Mouse (Mus musculus): Measurements from ENCODE around the gene Serhl.
"Not testable (repeated sequence)": the region's sequence is repeated elsewhere in the genome, so short reads cannot be mapped to it uniquely, and the experiment has no call there.

Gene Serhl

GRCm38 (mm10) chr15:83089429-83089605 is at the start of gene Serhl:
Gene Serhl (plus strand): TSS chr15:83089506.
- no peak for DNase-seq (ENCODE audit: low spot score in 2 of 2)

DNA sequence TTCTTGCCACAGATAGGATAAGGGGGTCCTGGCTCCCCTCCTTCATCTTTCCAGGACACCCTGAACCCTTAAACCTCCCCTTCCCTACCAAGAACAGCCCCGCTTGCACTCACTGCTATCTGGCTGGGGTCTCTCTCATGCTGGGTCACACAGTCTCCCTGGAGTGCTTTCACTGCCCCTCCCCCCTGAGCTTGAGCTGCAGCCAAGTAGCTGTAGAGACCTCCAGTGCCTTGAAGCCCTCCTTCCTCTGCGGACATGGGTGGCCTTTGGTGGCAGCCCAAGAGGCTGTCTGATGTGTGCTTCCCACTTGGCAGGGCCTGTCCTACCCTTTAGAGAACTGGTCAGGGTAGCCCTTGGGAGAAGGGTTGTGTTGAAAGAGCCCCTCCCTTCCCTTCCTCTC is 49.1 kb upstream of the Serhl start:
- no peak for DNase-seq (ENCODE audit: low spot score in 2 of 2)

DNA sequence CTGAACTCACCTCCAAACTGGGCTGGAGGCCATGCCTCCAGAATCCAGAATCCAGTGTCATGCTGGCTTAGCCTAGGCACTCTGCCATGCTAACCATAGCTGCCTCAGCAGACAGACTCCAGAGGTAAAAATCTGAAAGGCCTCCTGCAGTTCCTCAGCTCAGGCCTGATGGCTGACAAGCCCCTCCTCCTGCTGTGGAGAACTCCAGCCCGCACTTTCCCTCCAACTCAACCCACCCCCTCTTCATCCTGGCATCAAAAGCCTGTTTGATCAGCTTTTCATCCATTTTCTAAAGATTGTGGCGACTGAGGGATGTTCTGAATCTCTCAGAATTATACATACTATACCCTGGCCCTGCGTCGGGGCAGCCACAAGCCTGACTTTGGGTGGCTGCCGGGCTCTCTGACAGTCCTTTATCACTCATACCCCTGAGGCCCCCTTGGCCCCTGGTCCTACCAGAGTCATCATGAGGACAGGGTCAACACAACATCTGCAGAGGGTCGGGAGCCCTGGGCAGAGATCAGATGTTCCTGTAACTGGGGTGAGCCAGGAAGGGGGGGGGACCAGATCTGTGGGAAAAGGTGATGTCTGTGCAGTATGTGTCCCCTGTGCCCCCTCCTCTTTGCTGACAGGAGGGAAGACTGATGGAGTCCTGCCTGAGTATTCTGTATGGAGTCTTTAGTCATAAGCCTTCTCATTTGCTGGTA is 46.5 kb upstream of the Serhl start:
- no peak for DNase-seq (ENCODE audit: low spot score in 2 of 2)

- DNase-seq (ENCODE audit: low spot score in 2 of 2), result no peak
These were observed 46.0 kb upstream of the Serhl start for GRCm38 (mm10) chr15:83043362-83043708.

GRCm38 (mm10) chr15:83045565-83045964 is 43.7 kb upstream of the Serhl start:
- not testable (repeated sequence) for DNase-seq (ENCODE audit: low spot score in 2 of 2)

DNA sequence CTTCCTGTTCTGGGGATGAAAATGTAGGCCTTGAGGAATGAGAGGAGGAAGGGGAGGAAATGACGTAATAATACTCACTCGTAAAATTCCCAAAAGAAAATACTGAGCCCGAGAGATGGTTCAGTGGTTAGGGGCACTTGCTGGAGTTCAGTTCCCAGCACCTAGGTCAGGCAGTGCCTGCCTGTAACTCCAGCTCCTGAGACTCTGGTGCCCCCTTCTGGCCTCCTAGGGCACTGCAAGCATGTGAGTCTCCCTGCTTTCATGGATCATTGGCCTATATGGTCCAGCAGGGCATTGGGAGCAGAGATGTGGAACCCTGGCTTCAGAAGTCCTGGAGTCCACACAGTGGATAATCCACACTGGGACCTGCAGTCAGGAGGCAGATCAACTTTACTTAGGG is 43.0 kb upstream of the Serhl start:
- peak in 1 of 2 experiments; percentile 51 for DNase-seq (ENCODE audit: low spot score in 2 of 2)

GRCm38 (mm10) chr15:83046730-83047129 is 42.6 kb upstream of the Serhl start:
- no peak for DNase-seq (ENCODE audit: low spot score in 2 of 2)

GRCm38 (mm10) chr15:83052341-83053104 is 36.8 kb upstream of the Serhl start:
- DNase-seq (ENCODE audit: low spot score in 2 of 2), result no peak

DNA sequence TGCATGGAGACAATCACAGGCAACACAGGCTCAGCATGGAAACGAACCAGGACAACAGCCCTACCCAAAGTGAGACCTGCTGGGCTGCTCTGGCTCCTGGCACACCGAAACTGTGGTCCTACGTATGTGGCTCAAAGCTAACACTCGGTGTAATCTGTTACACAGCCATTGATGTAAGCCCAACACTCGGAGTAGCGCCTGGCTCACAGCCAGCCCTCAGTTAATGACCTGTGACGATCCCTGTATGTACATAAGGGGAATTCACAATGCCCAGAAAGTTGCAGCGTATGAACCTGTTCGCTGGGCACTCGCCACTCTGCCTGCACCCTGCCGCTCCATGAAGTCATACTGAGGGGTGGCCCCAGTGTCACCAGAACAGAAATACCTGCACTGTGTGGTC is 36.0 kb upstream of the Serhl start:
- DNase-seq (ENCODE audit: low spot score in 2 of 2), result no peak

DNA sequence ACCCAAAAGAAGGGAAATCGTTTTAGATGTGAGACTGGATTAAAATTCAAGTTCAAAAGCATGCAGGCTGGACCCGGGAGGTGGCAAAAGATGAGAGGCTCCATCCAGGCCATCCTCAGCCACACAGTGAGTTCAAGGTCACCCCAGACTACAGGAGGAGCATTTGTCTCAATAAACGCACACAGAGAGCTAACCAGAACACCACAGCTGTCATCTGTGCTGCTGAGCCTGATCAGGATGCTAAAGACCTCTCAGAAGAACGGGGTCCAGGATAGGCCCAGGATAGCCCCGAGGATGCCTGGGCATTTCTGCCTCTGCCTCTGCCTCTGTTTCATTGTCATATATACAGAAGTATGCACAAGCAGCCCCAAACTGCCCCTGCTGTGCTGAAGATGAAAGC is 33.7 kb upstream of the Serhl start:
- no peak for DNase-seq (ENCODE audit: low spot score in 2 of 2)

- DNase-seq (ENCODE audit: low spot score in 2 of 2), result no peak
These were observed 32.8 kb upstream of the Serhl start for GRCm38 (mm10) chr15:83056378-83057083.

GRCm38 (mm10) chr15:83057533-83057932 is 31.8 kb upstream of the Serhl start:
- DNase-seq (ENCODE audit: low spot score in 2 of 2), result no peak

GRCm38 (mm10) chr15:83059233-83059660 is 30.1 kb upstream of the Serhl start:
- no peak for DNase-seq (ENCODE audit: low spot score in 2 of 2)

- DNase-seq (ENCODE audit: low spot score in 2 of 2), result no peak
These were observed 27.6 kb upstream of the Serhl start for GRCm38 (mm10) chr15:83061689-83062088.

DNA sequence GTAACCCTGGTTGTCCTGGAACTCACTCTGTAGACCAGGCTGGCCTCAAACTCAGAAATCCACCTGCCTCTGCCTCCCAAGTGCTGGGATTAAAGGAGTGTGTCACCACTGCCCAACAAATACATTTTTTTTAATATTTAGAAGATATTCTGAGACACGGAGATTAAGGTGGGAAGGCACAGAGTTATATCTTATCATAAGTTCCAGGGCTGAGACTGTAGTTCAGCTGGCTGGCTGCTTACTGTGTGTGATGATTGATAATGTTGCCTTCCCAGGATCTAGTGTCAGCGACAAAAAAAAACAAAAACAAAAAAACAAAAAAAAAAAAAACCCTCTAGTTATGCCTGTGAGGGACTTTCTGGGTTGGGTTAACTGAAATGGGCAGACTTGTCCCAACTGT is 26.7 kb upstream of the Serhl start:
- DNase-seq (ENCODE audit: low spot score in 2 of 2), result not testable (repeated sequence)

- no peak for DNase-seq (ENCODE audit: low spot score in 2 of 2)
These were observed 23.8 kb upstream of the Serhl start for GRCm38 (mm10) chr15:83065543-83065942.

DNA sequence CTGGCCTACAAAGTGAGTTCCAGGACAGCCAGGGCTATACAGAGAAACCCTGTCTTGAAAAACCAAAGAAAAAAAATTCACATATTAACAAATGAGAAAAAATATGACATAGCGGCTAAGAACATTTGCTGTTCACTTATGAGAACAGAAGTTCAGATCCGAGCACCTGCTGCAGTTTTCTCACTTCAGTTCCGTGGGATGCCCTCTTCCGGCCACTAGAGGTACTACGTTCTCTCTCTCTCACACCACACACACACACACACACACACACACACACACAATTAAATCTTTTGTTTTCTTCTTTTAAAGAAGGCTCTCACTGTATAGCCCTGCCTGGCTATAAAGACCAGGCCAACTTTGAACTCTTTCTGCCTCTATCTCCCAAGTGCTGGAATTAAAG is 21.0 kb upstream of the Serhl start:
- DNase-seq (ENCODE audit: low spot score in 2 of 2), result no peak

- DNase-seq (ENCODE audit: low spot score in 2 of 2), result no peak
These were observed 18.4 kb upstream of the Serhl start for GRCm38 (mm10) chr15:83070942-83071341.

DNA sequence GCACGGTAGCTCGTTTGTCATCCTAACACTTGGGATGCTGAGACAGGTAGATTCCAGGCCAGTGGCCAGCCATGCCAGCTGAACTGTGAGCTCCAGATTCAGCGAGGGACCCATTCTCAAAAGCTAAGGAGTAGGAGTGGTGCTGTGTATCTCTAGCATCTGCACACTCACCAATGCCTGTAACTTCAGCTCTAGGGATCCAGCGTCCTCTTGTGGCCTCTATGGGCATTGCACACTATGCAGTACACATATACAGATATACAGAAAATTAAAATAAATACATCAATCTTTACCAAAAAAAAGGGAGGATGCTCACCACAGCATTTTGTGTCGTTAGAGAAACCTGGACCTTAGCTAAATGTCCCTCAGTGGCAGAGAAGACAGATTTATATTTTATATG is 17.6 kb upstream of the Serhl start:
- DNase-seq (ENCODE audit: low spot score in 2 of 2), result no peak

DNA sequence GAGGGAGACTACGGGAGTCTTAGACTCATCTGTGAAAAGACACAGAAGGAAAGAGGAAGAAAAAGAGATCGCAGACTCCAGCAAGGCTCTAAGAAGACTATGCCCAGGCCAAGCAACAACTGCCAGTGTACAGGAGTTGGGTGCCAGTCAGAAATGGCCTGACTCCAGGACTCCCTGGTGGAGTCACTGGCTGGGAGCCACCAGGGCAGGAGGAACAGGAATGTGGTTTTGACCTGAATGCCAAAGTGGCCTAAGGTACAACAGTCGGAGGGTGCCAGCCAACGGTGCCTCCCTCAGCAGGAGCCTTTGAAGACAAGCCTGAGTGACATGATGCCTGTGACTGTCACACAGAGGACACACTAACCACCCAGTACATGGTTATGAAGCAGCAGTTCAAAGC is 15.1 kb upstream of the Serhl start:
- DNase-seq (ENCODE audit: low spot score in 2 of 2), result no peak

DNA sequence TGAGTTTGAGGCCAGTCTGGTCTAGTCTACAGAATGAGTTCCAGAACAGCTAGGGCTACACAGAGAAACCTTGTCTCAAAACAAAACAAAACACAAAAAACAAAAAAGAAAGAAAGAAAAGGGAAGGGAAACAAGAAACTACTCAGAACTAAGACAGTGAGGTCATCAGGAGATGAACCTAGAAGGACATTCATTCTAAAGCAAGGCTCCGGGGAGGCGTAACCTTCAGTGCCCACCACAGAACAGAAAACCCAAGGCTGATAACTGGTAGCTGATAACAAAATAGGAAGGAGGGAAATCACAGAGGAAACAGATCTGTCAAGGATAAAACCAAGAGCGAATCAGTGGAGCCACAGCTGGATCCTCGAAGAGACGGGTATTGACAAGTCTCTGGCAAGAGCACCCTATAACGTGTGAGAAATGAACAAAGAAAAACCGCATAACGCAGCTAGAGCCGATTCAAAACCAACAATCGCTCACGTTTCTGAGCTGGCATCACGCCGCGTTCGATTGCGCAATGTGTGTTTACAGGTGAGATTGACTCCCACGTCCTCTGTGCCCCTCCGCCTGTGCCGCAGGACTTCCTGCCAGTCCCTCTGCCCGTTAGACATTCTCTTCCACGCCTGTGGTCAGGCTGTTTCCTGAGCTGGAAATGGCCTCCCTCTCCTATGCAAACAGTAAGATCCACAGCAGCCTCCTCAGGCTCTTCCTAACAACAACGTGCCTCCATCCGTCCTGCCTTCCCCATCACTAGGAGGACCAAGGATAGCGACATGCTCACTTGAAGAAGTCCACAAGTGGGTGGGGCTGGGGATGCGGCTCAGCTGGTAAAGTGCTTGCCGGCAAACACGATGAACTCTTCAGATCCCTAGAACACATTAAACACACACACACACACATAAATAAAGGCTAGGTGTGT is 13.4 kb upstream of the Serhl start:
- peak in 1 of 2 experiments; percentile 27 for DNase-seq (ENCODE audit: low spot score in 2 of 2)

DNA sequence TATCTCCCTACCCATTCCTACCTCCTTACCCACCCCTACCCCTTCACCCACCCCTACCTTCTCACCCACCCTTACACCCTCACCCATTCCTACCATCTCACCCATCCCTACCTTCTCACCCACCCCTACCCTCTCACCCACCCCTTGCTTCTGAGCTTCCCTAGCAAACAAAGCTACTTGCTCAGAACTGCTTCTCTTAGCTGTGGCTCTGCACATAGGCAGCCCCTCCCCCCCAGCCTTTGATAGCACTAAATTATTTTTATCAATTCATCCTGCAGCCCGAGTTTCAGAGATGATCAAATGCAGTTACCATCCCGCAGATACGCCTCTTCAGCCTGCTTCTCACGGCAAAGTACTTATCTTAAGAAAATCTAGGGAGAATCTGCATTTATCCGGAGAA is 5.8 kb upstream of the Serhl start:
- DNase-seq (ENCODE audit: low spot score in 2 of 2), result no peak

Data from spleen, postnatal 10 days (tissue).